Mouse (Mus musculus): ENCODE results near the gene Nobox.

The Nobox gene

GRCm38 (mm10) chr6:43272597-43272996 lies 36.8 kb downstream of the Nobox start:
- no peak for DNase-seq

- no peak for DNase-seq
These were observed 43.0 kb downstream of the Nobox start for GRCm38 (mm10) chr6:43266356-43266755.

GRCm38 (mm10) chr6:43265363-43266041 lies 43.9 kb downstream of the Nobox start, which contains the start of gene Arhgef5:
TSS of gene Arhgef5 (plus strand) at chr6:43265582.
- no peak for DNase-seq

- DNase-seq: no peak
These were observed 48.6 kb downstream of the Nobox start for GRCm38 (mm10) chr6:43260756-43261155.

GRCm38 (mm10) chr6:43254193-43254926 lies 55.0 kb downstream of the Nobox start:
- DNase-seq: no peak
